Mouse (Mus musculus): ENCODE results near the gene Sfxn2. TPM values are rescaled to one million over a fixed set of nuclear protein-coding genes. Genes with fewer than 3 reads are reported as not detected.

Gene Sfxn2
- polyA plus RNA-seq, 2 experiments: 7.4 to 15.0 TPM

DNA sequence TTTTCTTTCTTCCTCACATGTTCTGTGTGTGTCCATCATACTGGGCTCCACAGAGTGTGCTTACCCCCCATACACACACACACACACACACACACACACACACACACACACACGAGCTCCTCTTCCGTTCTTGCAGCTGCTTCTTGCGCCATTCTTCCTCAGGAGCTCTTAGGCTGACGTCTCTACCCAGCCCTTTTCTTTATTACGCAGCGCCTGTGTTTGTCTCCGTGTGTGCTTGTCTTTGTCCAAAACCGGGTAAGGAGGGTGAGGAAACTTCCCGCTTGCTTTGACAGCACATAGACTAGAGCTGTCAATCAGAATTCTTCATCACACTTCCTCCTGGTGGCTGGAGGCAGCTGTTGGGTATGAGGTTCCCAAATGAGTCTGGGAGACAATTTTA is 45.2 kb downstream of the Sfxn2 start:
- 54% methylated on average over 9 of the region's 9 CpGs for WGBS (ENCODE audit: insufficient replicate concordance)

DNA sequence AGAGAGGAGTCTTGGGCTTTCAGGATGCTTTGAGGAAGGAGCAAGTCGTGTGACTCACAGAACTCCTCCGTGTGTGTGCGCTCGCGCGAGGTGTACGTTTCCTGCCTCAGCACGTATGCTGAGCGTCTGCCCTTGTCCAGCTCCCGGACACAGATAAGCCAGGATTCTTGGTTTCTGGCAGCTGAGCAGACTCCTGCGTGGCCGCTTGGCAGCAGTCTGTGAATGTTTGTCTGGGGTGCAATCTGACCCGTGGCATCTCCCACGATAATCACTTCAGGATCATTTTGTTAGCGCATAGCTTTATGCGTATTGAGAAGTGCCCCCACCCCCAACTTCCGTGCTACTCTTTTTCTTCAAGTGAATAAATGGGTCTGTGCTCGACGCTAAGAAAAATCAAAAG is 45.8 kb downstream of the Sfxn2 start:
- TF ChIP-seq CTCF (IDR thresholded peaks at IDR 0.05; ENCODE audit: low read depth) (no peak), EP300 (IDR thresholded peaks at IDR 0.05; ENCODE audit: low read depth) (no peak)
- H3K27me3 ChIP-seq (ENCODE audit: control insufficient read depth, insufficient read depth, low read length): no peaks in the 10 kb centered on the region
- H3K9ac ChIP-seq (replicated peaks): no peak overlapping the region
- peaks cover 0 to 12% of the 10 kb centered on the region in 2 experiments; a peak in 2 of 4 replicates for H3K4me1 ChIP-seq (replicated peaks; ENCODE audit: control insufficient read depth in 2 of 2, insufficient read depth in 2 of 2, low read length in 1 of 2)
- no peak overlapping the region for H3K4me3 ChIP-seq (ENCODE audit: insufficient read depth in 1 of 2, low read depth in 2 of 2, low read length in 2 of 2)
- DNase-seq (ENCODE audit: low read depth in 3 of 3, low spot score in 3 of 3) (no peak), ATAC-seq (ENCODE audit: insufficient read depth) (no peak)
- 65% methylated on average over 19 of the region's 19 CpGs for WGBS (ENCODE audit: insufficient replicate concordance)
- no peak overlapping the region for H3K4me2 ChIP-seq (ENCODE audit: low read depth)
- no peak overlapping the region for H3K27ac ChIP-seq
- no peaks in the 10 kb centered on the region for H3K9me3 ChIP-seq (ENCODE audit: control insufficient read depth, low read length)
- H3K36me3 ChIP-seq (replicated peaks; ENCODE audit: control insufficient read depth, insufficient read depth, low read depth): no peaks in the 10 kb centered on the region

More for the DNA sequence above, 45.2 kb downstream of the Sfxn2 start:
- Histone ChIP-seq H3K27me3 (ENCODE audit: control insufficient read depth, insufficient read depth, low read length) (no peaks in the 10 kb centered on the region), H3K9ac (replicated peaks) (no peak overlapping the region), H3K4me1 (replicated peaks; ENCODE audit: control insufficient read depth in 2 of 2, insufficient read depth in 2 of 2, low read length in 1 of 2) (peaks cover 0 to 12% of the 10 kb centered on the region in 2 experiments; a peak in 2 of 4 replicates), H3K27ac (no peak overlapping the region), H3K36me3 (replicated peaks; ENCODE audit: control insufficient read depth, insufficient read depth, low read depth) (no peaks in the 10 kb centered on the region), H3K9me3 (ENCODE audit: control insufficient read depth, low read length) (no peaks in the 10 kb centered on the region), H3K4me3 (ENCODE audit: insufficient read depth in 1 of 2, low read depth in 2 of 2, low read length in 2 of 2) (no peak overlapping the region), H3K4me2 (ENCODE audit: low read depth) (no peak overlapping the region)
- TF ChIP-seq CTCF (IDR thresholded peaks at IDR 0.05; ENCODE audit: low read depth) (no peak), EP300 (IDR thresholded peaks at IDR 0.05; ENCODE audit: low read depth) (no peak)
- DNase-seq (ENCODE audit: low read depth in 3 of 3, low spot score in 3 of 3): peak in 1 of 3 experiments; percentile 41
- no peak for ATAC-seq (ENCODE audit: insufficient read depth)

DNA sequence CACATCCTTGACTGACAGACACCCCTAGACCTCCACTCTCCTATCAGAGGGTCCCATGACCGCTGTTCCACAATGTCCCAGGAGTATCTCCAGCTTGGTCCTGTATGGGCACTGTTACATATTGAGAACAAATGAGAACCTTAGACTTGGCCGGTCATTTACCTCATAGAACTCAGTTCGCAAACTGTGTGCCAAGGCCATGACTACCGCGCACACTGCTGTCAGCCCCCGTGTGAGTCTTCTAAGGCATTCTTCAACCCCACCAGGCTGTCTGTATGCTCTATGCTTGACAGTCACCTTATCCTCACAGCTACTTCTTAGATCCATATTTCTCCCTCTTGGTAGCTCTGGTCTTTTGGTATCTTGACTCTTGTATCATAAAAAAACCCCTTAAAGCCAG is 46.4 kb downstream of the Sfxn2 start:
- no peak overlapping the region for H3K4me2 ChIP-seq (ENCODE audit: low read depth)
- no peaks in the 10 kb centered on the region for H3K9me3 ChIP-seq (ENCODE audit: control insufficient read depth, low read length)
- H3K27me3 ChIP-seq (ENCODE audit: control insufficient read depth, insufficient read depth, low read length): no peaks in the 10 kb centered on the region
- peaks cover 0 to 7% of the 10 kb centered on the region in 2 experiments; a peak in 1 of 4 replicates for H3K4me1 ChIP-seq (replicated peaks; ENCODE audit: control insufficient read depth in 2 of 2, insufficient read depth in 2 of 2, low read length in 1 of 2)
- ATAC-seq (ENCODE audit: insufficient read depth) (no peak), DNase-seq (ENCODE audit: low read depth in 3 of 3, low spot score in 3 of 3) (no peak)
- TF ChIP-seq CTCF (IDR thresholded peaks at IDR 0.05; ENCODE audit: low read depth) (no peak), EP300 (IDR thresholded peaks at IDR 0.05; ENCODE audit: low read depth) (no peak)
- no peak overlapping the region for H3K9ac ChIP-seq (replicated peaks)
- 90% methylated on average over 6 of the region's 6 CpGs for WGBS (ENCODE audit: insufficient replicate concordance)
- H3K36me3 ChIP-seq (replicated peaks; ENCODE audit: control insufficient read depth, insufficient read depth, low read depth): no peaks in the 10 kb centered on the region
- no peak overlapping the region for H3K27ac ChIP-seq
- H3K4me3 ChIP-seq (ENCODE audit: insufficient read depth in 1 of 2, low read depth in 2 of 2, low read length in 2 of 2): no peak overlapping the region

DNA sequence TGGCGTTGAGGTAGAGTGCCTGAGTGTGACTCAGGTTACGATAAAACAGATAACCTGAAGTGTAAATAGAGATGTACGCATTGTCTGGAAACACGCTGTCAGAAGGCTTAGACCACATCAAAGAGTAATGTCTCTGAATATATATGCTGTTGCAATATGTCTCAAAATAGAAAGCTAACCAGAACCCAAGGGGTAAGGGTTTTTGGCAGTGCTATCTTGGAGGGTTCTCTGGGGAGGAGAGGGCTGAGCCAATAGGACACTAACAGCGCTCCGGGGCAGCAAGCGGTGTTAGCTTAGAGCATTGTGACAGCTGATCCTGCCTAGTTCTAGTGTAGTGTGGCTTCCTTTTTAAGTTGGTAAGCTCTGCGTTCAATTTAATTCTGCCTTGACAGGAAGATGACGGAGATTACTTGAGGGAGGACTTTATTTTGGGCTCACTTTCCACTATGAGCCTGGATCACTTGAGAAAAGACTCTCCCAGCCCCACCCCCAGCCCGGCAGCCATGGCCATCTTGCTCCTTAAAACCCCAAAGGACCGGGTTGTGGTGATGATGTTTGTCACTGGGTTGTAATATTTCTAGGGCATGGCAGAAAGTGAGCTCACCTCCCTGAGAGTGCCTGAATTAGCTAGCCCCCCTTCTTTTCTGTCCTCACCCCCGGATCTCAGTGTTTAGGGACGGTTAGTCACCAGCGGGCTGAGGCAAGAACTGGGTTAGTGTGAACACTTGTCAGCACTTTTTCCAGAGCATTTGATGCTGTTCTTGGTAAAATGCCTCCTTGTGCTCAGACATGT is 47.0 kb downstream of the Sfxn2 start:
- no peak for DNase-seq (ENCODE audit: low read depth in 3 of 3, low spot score in 3 of 3)
- no peaks in the 10 kb centered on the region for H3K36me3 ChIP-seq (replicated peaks; ENCODE audit: control insufficient read depth, insufficient read depth, low read depth)
- no peak overlapping the region for H3K4me2 ChIP-seq (ENCODE audit: low read depth)
- H3K27me3 ChIP-seq (ENCODE audit: control insufficient read depth, insufficient read depth, low read length): no peaks in the 10 kb centered on the region
- no peaks in the 10 kb centered on the region for H3K9me3 ChIP-seq (ENCODE audit: control insufficient read depth, low read length)
- no peak overlapping the region for H3K27ac ChIP-seq
- no peak for TF ChIP-seq CTCF (IDR thresholded peaks at IDR 0.05; ENCODE audit: low read depth)
- no peak for TF ChIP-seq EP300 (IDR thresholded peaks at IDR 0.05; ENCODE audit: low read depth)
- H3K4me3 ChIP-seq (ENCODE audit: insufficient read depth in 1 of 2, low read depth in 2 of 2, low read length in 2 of 2): no peak overlapping the region
- H3K9ac ChIP-seq (replicated peaks): no peak overlapping the region
- H3K4me1 ChIP-seq (replicated peaks; ENCODE audit: control insufficient read depth in 2 of 2, insufficient read depth in 2 of 2, low read length in 1 of 2): peaks cover 0 to 5% of the 10 kb centered on the region in 2 experiments; a peak in 1 of 4 replicates
- no peak for ATAC-seq (ENCODE audit: insufficient read depth)
- WGBS (ENCODE audit: insufficient replicate concordance): 76% methylated on average over 14 of the region's 14 CpGs
